Mouse (Mus musculus) hindbrain, embryonic 14.5 days (tissue): Measurements from ENCODE around the gene Slfn5. TPM values are rescaled to one million over a fixed set of nuclear protein-coding genes. Genes with fewer than 3 reads are reported as not detected.

Experiments used
- ATAC-seq: fragments of 200-750 bp; cut with Nextera tagmentation; 2 replicates; pipeline ENCODE4 v1.8.0; 2017; ENCODE audit warnings: moderate number of reproducible peaks, mild to moderate bottlenecking, moderate TSS enrichment, moderate library complexity; ENCODE audit not compliant: low FRiP score
- DNase-seq: peaks from one replicate; pipeline ENCODE4 v3.0.0-alpha.2; 2015; ENCODE audit warnings: low spot score
- H3K27ac ChIP-seq: fragments of 300-500 bp; sonication (generic); 2 replicates; pipeline ENCODE4 v1.5.1; 2014; ENCODE audit warnings: mild to moderate bottlenecking, moderate library complexity
- H3K27me3 ChIP-seq: fragments of 300-500 bp; sonication (generic); 2 replicates; pipeline ENCODE4 v1.6.1; 2014; ENCODE audit warnings: mild to moderate bottlenecking, low read length, mixed read lengths; ENCODE audit not compliant: control insufficient read depth, insufficient read depth
- H3K36me3 ChIP-seq: fragments of 300-500 bp; sonication (generic); replicated peaks from 2 replicates; pipeline ENCODE4 v1.6.1; 2014; ENCODE audit not compliant: control insufficient read depth, insufficient read depth
- H3K4me1 ChIP-seq: fragments of 300-500 bp; sonication (generic); replicated peaks from 2 replicates; pipeline ENCODE4 v1.6.1; 2014; ENCODE audit warnings: antibody characterized with exemption, low read length, mixed read lengths; ENCODE audit not compliant: control insufficient read depth, insufficient read depth
- H3K4me2 ChIP-seq: fragments of 300-500 bp; sonication (generic); replicated peaks from 2 replicates; pipeline ENCODE4 v1.6.1; 2014; ENCODE audit warnings: mild to moderate bottlenecking, moderate library complexity
- H3K4me3 ChIP-seq: fragments of 300-500 bp; sonication (generic); replicated peaks from 2 replicates; pipeline ENCODE4 v1.5.1; 2014; ENCODE audit warnings: mild to moderate bottlenecking, low read length
- H3K9ac ChIP-seq: fragments of 300-500 bp; sonication (generic); 2 replicates; pipeline ENCODE4 v1.6.1; 2014
- H3K9me3 ChIP-seq: fragments of 300-500 bp; sonication (generic); 2 replicates; pipeline ENCODE4 v1.6.1; 2016; ENCODE audit warnings: low read length; ENCODE audit not compliant: control insufficient read depth
- WGBS: fragments of 180-500 bp; shearing (Covaris S2); extraction: QIAGEN DNeasy Blood & Tissue Kit; methylation state at CpG from one replicate; pipeline ENCODE4 v1.1.7; 2014; 5-methylcytosine and 5-hydroxymethylcytosine counted together
- polyA plus RNA-seq: library from polyadenylated mRNA; unstranded; fragments of >200 nt; fragmentation: Nextera tagmentation; extraction: Ambion mirVana; gene quantifications from 2 replicates; pipeline ENCODE4 v1.2.1, GENCODE M21; 2014

Gene Slfn5
- polyA plus RNA-seq, 1 experiment from 2014 or later = 1.6 TPM

- no peak for ATAC-seq
- no peak for DNase-seq
Observed at GRCm38 (mm10) chr11:82933186-82933585, 18.0 kb upstream of the Slfn5 start.

GRCm38 (mm10) chr11:82943336-82943735, 7.8 kb upstream of the Slfn5 start:
- Histone ChIP-seq H3K27ac (no peak overlapping the region), H3K9me3 (no peaks in the 10 kb centered on the region), H3K4me2 (no peak overlapping the region), H3K36me3 (no peaks in the 10 kb centered on the region), H3K9ac (no peak overlapping the region), H3K4me1 (no peaks in the 10 kb centered on the region), H3K27me3 (no peaks in the 10 kb centered on the region; the same call in 1 of the 2 replicates), H3K4me3 (no peak overlapping the region)
- 54% methylated on average over 6 of the region's 6 CpGs for WGBS
- DNase-seq = no peak
- ATAC-seq = no peak

More at GRCm38 (mm10) chr11:82933186-82933585, 18.0 kb upstream of the Slfn5 start:
- H3K4me2 ChIP-seq = peak overlapping the region; percentile 99
- peak overlapping the region; percentile 46 for H3K4me3 ChIP-seq
- H3K27ac ChIP-seq = no peak overlapping the region
- 0% methylated on average over 28 of the region's 29 CpGs for WGBS
- H3K9me3 ChIP-seq = no peaks in the 10 kb centered on the region
- no peaks in the 10 kb centered on the region; the same call in 1 of the 2 replicates for H3K4me1 ChIP-seq
- peak overlapping the region; percentile 28; the same call in 1 of the 2 replicates for H3K9ac ChIP-seq
- H3K27me3 ChIP-seq = peaks cover 65% of the 10 kb centered on the region
- H3K36me3 ChIP-seq = no peaks in the 10 kb centered on the region

GRCm38 (mm10) chr11:82945636-82946035, 5.5 kb upstream of the Slfn5 start:
- H3K9ac ChIP-seq = no peak overlapping the region
- no peaks in the 10 kb centered on the region for H3K4me1 ChIP-seq
- H3K27me3 ChIP-seq = peaks cover 17% of the 10 kb centered on the region
- 72% methylated on average over 2 of the region's 2 CpGs for WGBS
- no peaks in the 10 kb centered on the region for H3K36me3 ChIP-seq
- no peak overlapping the region for H3K4me3 ChIP-seq
- no peak for DNase-seq
- no peak overlapping the region for H3K27ac ChIP-seq
- H3K4me2 ChIP-seq = no peak overlapping the region
- no peak for ATAC-seq
- no peaks in the 10 kb centered on the region for H3K9me3 ChIP-seq

- no peak for ATAC-seq
- 52% methylated on average over 4 of the region's 4 CpGs for WGBS
Observed at GRCm38 (mm10) chr11:82947457-82947856, 3.7 kb upstream of the Slfn5 start.

GRCm38 (mm10) chr11:82949036-82949435, 2.1 kb upstream of the Slfn5 start:
- Histone ChIP-seq H3K9me3 (no peaks in the 10 kb centered on the region), H3K4me1 (no peaks in the 10 kb centered on the region), H3K4me2 (no peak overlapping the region), H3K27ac (no peak overlapping the region), H3K9ac (no peak overlapping the region), H3K4me3 (no peak overlapping the region), H3K36me3 (no peaks in the 10 kb centered on the region), H3K27me3 (peaks cover 46% of the 10 kb centered on the region)
- WGBS = 88% methylated on average over 9 of the region's 9 CpGs
- DNase-seq (no peak), ATAC-seq (no peak)

More at GRCm38 (mm10) chr11:82947457-82947856, 3.7 kb upstream of the Slfn5 start:
- Histone ChIP-seq H3K4me1 (no peaks in the 10 kb centered on the region), H3K27me3 (peaks cover 34% of the 10 kb centered on the region), H3K27ac (no peak overlapping the region), H3K9ac (no peak overlapping the region), H3K4me2 (no peak overlapping the region), H3K36me3 (no peaks in the 10 kb centered on the region), H3K4me3 (no peak overlapping the region), H3K9me3 (no peaks in the 10 kb centered on the region)
- DNase-seq = no peak

GRCm38 (mm10) chr11:82951865-82952611, 889 bp downstream of the Slfn5 start:
- no peak overlapping the region for H3K27ac ChIP-seq
- H3K9ac ChIP-seq = no peak overlapping the region
- ATAC-seq (no peak), DNase-seq (no peak)
- H3K27me3 ChIP-seq = peaks cover 46% of the 10 kb centered on the region
- no peaks in the 10 kb centered on the region for H3K9me3 ChIP-seq
- H3K4me2 ChIP-seq = 0 out of 2 replicates have a peak overlapping the region, but pooled peaks have one; percentile 10
- no peaks in the 10 kb centered on the region for H3K36me3 ChIP-seq
- H3K4me3 ChIP-seq = no peak overlapping the region
- 14% methylated on average over 28 of the region's 28 CpGs for WGBS
- no peaks in the 10 kb centered on the region for H3K4me1 ChIP-seq

- Histone ChIP-seq H3K36me3 (no peaks in the 10 kb centered on the region), H3K4me1 (no peaks in the 10 kb centered on the region), H3K27ac (no peak overlapping the region), H3K4me2 (no peak overlapping the region), H3K9me3 (no peaks in the 10 kb centered on the region), H3K9ac (no peak overlapping the region), H3K27me3 (peaks cover 46% of the 10 kb centered on the region), H3K4me3 (no peak overlapping the region)
- DNase-seq = no peak
- no peak for ATAC-seq
- 71% methylated on average over 9 of the region's 9 CpGs for WGBS
Observed at GRCm38 (mm10) chr11:82952612-82953542, 1.7 kb downstream of the Slfn5 start.

GRCm38 (mm10) chr11:82954631-82955030, 3.5 kb downstream of the Slfn5 start:
- DNase-seq = no peak
- no peak for ATAC-seq
- Histone ChIP-seq H3K27ac (no peak overlapping the region), H3K4me3 (no peak overlapping the region), H3K36me3 (no peaks in the 10 kb centered on the region), H3K27me3 (peaks cover 39% of the 10 kb centered on the region), H3K9ac (no peak overlapping the region), H3K9me3 (no peaks in the 10 kb centered on the region), H3K4me2 (no peak overlapping the region), H3K4me1 (no peaks in the 10 kb centered on the region)
- 83% methylated on average over 6 of the region's 6 CpGs for WGBS

GRCm38 (mm10) chr11:82956925-82957324, 5.8 kb downstream of the Slfn5 start:
- Histone ChIP-seq H3K9me3 (no peaks in the 10 kb centered on the region), H3K36me3 (no peaks in the 10 kb centered on the region), H3K27ac (no peak overlapping the region), H3K27me3 (peaks cover 16% of the 10 kb centered on the region), H3K4me3 (no peak overlapping the region), H3K4me1 (no peaks in the 10 kb centered on the region), H3K4me2 (no peak overlapping the region), H3K9ac (no peak overlapping the region)
- no peak for DNase-seq
- 74% methylated on average over 10 of the region's 10 CpGs for WGBS
- ATAC-seq = no peak
